In the genomic region with DNA sequence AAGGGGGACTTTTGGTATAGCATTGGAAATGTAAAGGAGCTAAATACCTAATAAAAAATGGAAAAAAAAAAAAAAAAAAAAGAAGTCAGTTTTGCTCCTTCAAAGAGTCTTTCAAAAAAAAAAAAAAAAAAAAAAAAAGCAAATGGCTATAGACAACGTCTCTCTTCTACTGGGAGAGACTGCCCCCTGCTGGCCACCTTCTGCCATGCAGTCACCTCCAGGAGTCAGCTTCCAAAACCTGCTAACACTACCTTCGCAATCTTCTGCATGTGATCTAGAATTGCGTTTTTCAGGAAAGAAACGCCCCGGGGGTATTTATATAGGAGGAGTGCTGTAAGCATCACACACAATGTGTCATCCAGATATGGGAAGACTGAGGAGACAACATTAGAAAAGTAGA, we compare ENCODE assay signal across 8 mouse cellular contexts. TPM values are rescaled to one million over a fixed set of nuclear protein-coding genes. Genes with fewer than 3 reads are reported as not detected.
A peak's percentile ranks its signal among the peaks of the same experiment; 100 is the strongest.
DNase-seq lines count a peak whose midpoint lies in the region; ATAC-seq and TF ChIP-seq lines count a peak whose summit lies in the region.

No protein-coding gene starts in this region.

- H3K27me3 ChIP-seq in kidney, postnatal 0 days (ENCODE audit: insufficient read depth, low read length), result no peaks in the 10 kb centered on the region
- no peaks in the 10 kb centered on the region for H3K27me3 ChIP-seq in kidney, embryonic 15.5 days
- H3K27me3 ChIP-seq in limb, embryonic 10.5 days (ENCODE audit: low read depth, poor library complexity, severe bottlenecking), result no peaks in the 10 kb centered on the region

- H3K27ac ChIP-seq in kidney, postnatal 0 days, result no peak overlapping the region
- no peak overlapping the region for H3K27ac ChIP-seq in kidney, embryonic 15.5 days
- H3K27ac ChIP-seq in limb, embryonic 10.5 days, result no peak overlapping the region

- 46% methylated on average over 5 of the region's 5 CpGs for WGBS in kidney, postnatal 0 days
- 55% methylated on average over 5 of the region's 5 CpGs for WGBS in kidney, embryonic 15.5 days
- WGBS in limb, embryonic 10.5 days, result 39% methylated on average over 5 of the region's 5 CpGs

- intact Hi-C loops in heart, postnatal 36 days (cut with DNase I), result loop anchor here (1.0 to 10.0 kb wide), 2 partner anchors 389 to 1615 kb away; no protein-coding TSS in a partner anchor

- no peaks in the 10 kb centered on the region for H3K36me3 ChIP-seq in kidney, postnatal 0 days (ENCODE audit: insufficient read depth, low read length)
- H3K36me3 ChIP-seq in kidney, embryonic 15.5 days, result no peaks in the 10 kb centered on the region
- H3K36me3 ChIP-seq in limb, embryonic 10.5 days, result no peaks in the 10 kb centered on the region

- H3K4me3 ChIP-seq in kidney, postnatal 0 days (replicated peaks; ENCODE audit: low read depth, low read length), result no peak overlapping the region
- H3K4me3 ChIP-seq in kidney, embryonic 15.5 days (replicated peaks), result no peak overlapping the region
- no peak overlapping the region for H3K4me3 ChIP-seq in limb, embryonic 10.5 days

- no peak overlapping the region for H3K4me2 ChIP-seq in kidney, postnatal 0 days (ENCODE audit: low read length)
- no peak overlapping the region for H3K4me2 ChIP-seq in kidney, embryonic 15.5 days

- no peak for ATAC-seq in kidney, postnatal 0 days (replicated peaks; ENCODE audit: low FRiP score, low read depth)
- no peak for ATAC-seq in kidney, embryonic 15.5 days (replicated peaks; ENCODE audit: low FRiP score)

- peak; percentile 66 for DNase-seq in kidney, postnatal 0 days (ENCODE audit: low spot score)
- DNase-seq in ZHBTc4 (ENCODE audit: low read depth, low spot score), result peak; percentile 67
- peak; percentile 83 for DNase-seq in embryo, embryonic 10.5 days (ENCODE audit: low spot score)
- peak; percentile 45 to 70 for DNase-seq in heart, postnatal 36 days
- DNase-seq in limb, embryonic 10.5 days (ENCODE audit: low spot score), result peak; percentile 87
- peak; percentile 57 for DNase-seq in retina, postnatal 1 day
- peak; percentile 55 for DNase-seq in urinary bladder, postnatal 10 days (ENCODE audit: low spot score)

- H3K9ac ChIP-seq in kidney, postnatal 0 days (ENCODE audit: low read depth, low read length), result no peak overlapping the region
- no peak overlapping the region for H3K9ac ChIP-seq in kidney, embryonic 15.5 days

- no peaks in the 10 kb centered on the region for H3K4me1 ChIP-seq in kidney, postnatal 0 days (replicated peaks; ENCODE audit: insufficient read depth, low read length)
- 0 out of 2 replicates have a peak, but pooled peaks cover 2% of the 10 kb centered on the region for H3K4me1 ChIP-seq in kidney, embryonic 15.5 days
- H3K4me1 ChIP-seq in limb, embryonic 10.5 days, result no peaks in the 10 kb centered on the region

- no peaks in the 10 kb centered on the region for H3K9me3 ChIP-seq in kidney, postnatal 0 days (replicated peaks; ENCODE audit: low read length)
- H3K9me3 ChIP-seq in kidney, embryonic 15.5 days (replicated peaks), result no peaks in the 10 kb centered on the region
- no peaks in the 10 kb centered on the region for H3K9me3 ChIP-seq in limb, embryonic 10.5 days (replicated peaks)

- TF ChIP-seq CTCF in kidney, postnatal 0 days (IDR thresholded peaks at IDR 0.05; ENCODE audit: low read depth), result peak; percentile 73

RNA-seq across cellular contexts. Expression of gene Mlip, which starts 26.9 kb away (rescaled TPM):
- polyA plus RNA-seq in kidney, postnatal 0 days (2015; fragmentation: Nextera tagmentation; extraction: Ambion mirVana), result 0.12 and 0.23 TPM in 2 replicates
- 0.31 and 1.1 TPM in 2 replicates for polyA plus RNA-seq in kidney, embryonic 15.5 days (2015; fragmentation: Nextera tagmentation; extraction: Ambion mirVana)
- total RNA-seq in heart, postnatal 36 days (2021), result 100 to 1,000 TPM; 151 to 152 TPM
- 0.06 and 0.25 TPM in 2 replicates for polyA plus RNA-seq in limb, embryonic 10.5 days (2016; fragmentation: Nextera tagmentation; extraction: Ambion mirVana)
